Mouse (Mus musculus): ENCODE results near the gene Ccdc78.

Gene Ccdc78

GRCm38 (mm10) chr17:25769331-25769730, 17.0 kb upstream of the Ccdc78 start:
- no peak for TF ChIP-seq GATA4 (IDR thresholded peaks at IDR 0.05; ENCODE audit: insufficient replicate concordance, low read length)

GRCm38 (mm10) chr17:25773549-25774120, 12.7 kb upstream of the Ccdc78 start, which contains the start of gene Narfl:
Gene Narfl, plus strand, starts transcription at chr17:25773776.
- TF ChIP-seq GATA4 (IDR thresholded peaks at IDR 0.05; ENCODE audit: insufficient replicate concordance, low read length), result no peak; the same call in 1 of the 2 replicates

- no peak for TF ChIP-seq GATA4 (IDR thresholded peaks at IDR 0.05; ENCODE audit: insufficient replicate concordance, low read length)
Observed at GRCm38 (mm10) chr17:25775318-25776062, 10.9 kb upstream of the Ccdc78 start.

GRCm38 (mm10) chr17:25777948-25778347, 8.4 kb upstream of the Ccdc78 start:
- TF ChIP-seq GATA4 (IDR thresholded peaks at IDR 0.05; ENCODE audit: insufficient replicate concordance, low read length), result no peak

GRCm38 (mm10) chr17:25781339-25781738, 5.0 kb upstream of the Ccdc78 start:
- TF ChIP-seq GATA4 (IDR thresholded peaks at IDR 0.05; ENCODE audit: insufficient replicate concordance, low read length), result no peak

GRCm38 (mm10) chr17:25783086-25783485, 3.3 kb upstream of the Ccdc78 start:
- TF ChIP-seq GATA4 (IDR thresholded peaks at IDR 0.05; ENCODE audit: insufficient replicate concordance, low read length), result no peak

GRCm38 (mm10) chr17:25783861-25784574, 2.4 kb upstream of the Ccdc78 start:
- TF ChIP-seq GATA4 (IDR thresholded peaks at IDR 0.05; ENCODE audit: insufficient replicate concordance, low read length), result no peak

GRCm38 (mm10) chr17:25785281-25785745, 1.1 kb upstream of the Ccdc78 start, which contains the start of gene Haghl:
Gene Haghl, minus strand, starts transcription at chr17:25785673.
- TF ChIP-seq GATA4 (IDR thresholded peaks at IDR 0.05; ENCODE audit: insufficient replicate concordance, low read length), result no peak

- TF ChIP-seq GATA4 (IDR thresholded peaks at IDR 0.05; ENCODE audit: insufficient replicate concordance, low read length), result no peak
Observed at GRCm38 (mm10) chr17:25786781-25787504, 563 bp downstream of the Ccdc78 start.

GRCm38 (mm10) chr17:25791320-25791842, 5.0 kb downstream of the Ccdc78 start:
- TF ChIP-seq GATA4 (IDR thresholded peaks at IDR 0.05; ENCODE audit: insufficient replicate concordance, low read length), result no peak

- no peak for TF ChIP-seq GATA4 (IDR thresholded peaks at IDR 0.05; ENCODE audit: insufficient replicate concordance, low read length)
Observed at GRCm38 (mm10) chr17:25791843-25792527, 5.6 kb downstream of the Ccdc78 start.

GRCm38 (mm10) chr17:25792615-25793014, 6.2 kb downstream of the Ccdc78 start, which contains the start of gene Fam173a:
Gene Fam173a, minus strand, starts transcription at chr17:25792901.
- TF ChIP-seq GATA4 (IDR thresholded peaks at IDR 0.05; ENCODE audit: insufficient replicate concordance, low read length), result no peak

GRCm38 (mm10) chr17:25794197-25794596, 7.8 kb downstream of the Ccdc78 start:
- TF ChIP-seq GATA4 (IDR thresholded peaks at IDR 0.05; ENCODE audit: insufficient replicate concordance, low read length), result no peak

- TF ChIP-seq GATA4 (IDR thresholded peaks at IDR 0.05; ENCODE audit: insufficient replicate concordance, low read length), result no peak
Observed at GRCm38 (mm10) chr17:25794998-25795397, 8.6 kb downstream of the Ccdc78 start.

All from liver, adult (tissue).